Mouse (Mus musculus): ENCODE measurements around the gene Rbm7.

GRCm38 (mm10) chr9:48494817-48495547, at the start of gene Rbm7, which contains the start of gene Gm5617:
- TF ChIP-seq CTCF (IDR thresholded peaks at IDR 0.05; ENCODE audit: low read depth) (no peak), EP300 (IDR thresholded peaks at IDR 0.05; ENCODE audit: low read depth) (no peak)

Data from liver, postnatal 0 days (tissue).